Mouse (Mus musculus) ES-Bruce4 (cell line): ENCODE measurements around the gene Ccn5.

Experiments used
- CTCF ChIP-seq: IDR thresholded peaks from one replicate; pipeline ENCODE4 v1.8.1; 2011; ENCODE audit warnings: low read depth, low read length
- EP300 ChIP-seq: IDR thresholded peaks from 2 replicates; pipeline ENCODE4 v1.6.1; 2011; ENCODE audit warnings: low read depth, low read length; ENCODE audit not compliant: insufficient read depth
- POLR2A ChIP-seq: IDR thresholded peaks from one replicate; pipeline ENCODE4 v1.8.1; 2011; ENCODE audit warnings: low read length; ENCODE audit not compliant: insufficient read depth

GRCm38 (mm10) chr2:163800832-163801231 is 19.8 kb upstream of the Ccn5 start:
- TF ChIP-seq EP300 (no peak), CTCF (no peak), POLR2A (no peak)
